Mouse (Mus musculus) heart, embryonic 13.5 days (tissue): ENCODE data around the gene Ncoa5. TPM values are rescaled to one million over a fixed set of nuclear protein-coding genes. Genes with fewer than 3 reads are reported as not detected.

Experiments
- ATAC-seq: fragments of 200-750 bp; cut with Nextera tagmentation; 2 replicates; pipeline ENCODE4 v1.8.0; 2017; ENCODE audit warnings: moderate TSS enrichment; ENCODE audit not compliant: insufficient number of reproducible peaks, low FRiP score, low TSS enrichment; ENCODE audit errors: extremely low read depth
- H3K27ac ChIP-seq: fragments of 300-500 bp; sonication (generic); replicated peaks from 2 replicates; pipeline ENCODE4 v1.5.1; 2015; ENCODE audit warnings: moderate library complexity, mild to moderate bottlenecking, inconsistent platforms
- H3K27me3 ChIP-seq: fragments of 300-500 bp; sonication (generic); replicated peaks from 2 replicates; pipeline ENCODE4 v1.6.1; 2015; ENCODE audit warnings: mild to moderate bottlenecking, inconsistent platforms
- H3K36me3 ChIP-seq: fragments of 300-500 bp; sonication (generic); 2 replicates; pipeline ENCODE4 v1.6.1; 2015; ENCODE audit warnings: mild to moderate bottlenecking, inconsistent platforms
- H3K4me1 ChIP-seq: fragments of 300-500 bp; sonication (generic); 2 replicates; pipeline ENCODE4 v1.6.1; 2015; ENCODE audit warnings: inconsistent platforms
- H3K4me2 ChIP-seq: fragments of 300-500 bp; sonication (generic); 2 replicates; pipeline ENCODE4 v1.6.1; 2015; ENCODE audit warnings: inconsistent platforms, mild to moderate bottlenecking, moderate library complexity
- H3K4me3 ChIP-seq: fragments of 300-500 bp; sonication (generic); 2 replicates; pipeline ENCODE4 v1.5.1; 2015; ENCODE audit warnings: moderate library complexity, mild to moderate bottlenecking, inconsistent platforms
- H3K9ac ChIP-seq: fragments of 300-500 bp; sonication (generic); 2 replicates; pipeline ENCODE4 v1.6.1; 2015; ENCODE audit warnings: inconsistent platforms, mild to moderate bottlenecking, moderate library complexity
- H3K9me3 ChIP-seq: fragments of 300-500 bp; sonication (generic); 2 replicates; pipeline ENCODE4 v1.6.1; 2016; ENCODE audit warnings: inconsistent platforms
- WGBS: fragments of 180-500 bp; shearing (Covaris S2); methylation state at CpG from one replicate; pipeline ENCODE4 v1.1.7; 2015; ENCODE audit warnings: mixed read lengths; 5-methylcytosine and 5-hydroxymethylcytosine counted together
- polyA plus RNA-seq: library from polyadenylated mRNA; unstranded; fragments of >200 nt; fragmentation: Nextera tagmentation; extraction: Ambion mirVana; gene quantifications from 2 replicates; pipeline ENCODE4 v1.2.1, GENCODE M21; 2015

Ncoa5 gene
- polyA plus RNA-seq, 1 experiment from 2014 or later: 40.0 TPM

DNA sequence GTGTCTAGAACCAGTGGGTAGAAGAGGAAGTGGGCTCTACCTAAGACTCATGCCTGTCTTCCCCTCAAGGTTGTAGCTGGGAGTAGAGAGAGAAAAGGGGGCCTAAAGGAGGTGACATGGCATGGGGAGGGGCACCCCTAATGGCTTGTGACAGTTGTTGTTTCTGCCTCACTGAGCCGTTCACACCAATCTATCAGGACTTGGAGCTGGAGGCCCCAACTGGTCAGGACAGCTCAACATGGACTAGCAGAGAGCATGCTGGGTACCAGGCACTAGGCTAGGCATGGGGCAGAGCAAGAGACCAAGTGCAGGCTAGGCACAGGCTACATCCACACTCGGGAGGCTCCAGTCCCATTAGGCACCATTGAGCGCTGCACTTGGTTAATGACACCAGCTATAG lies 43.6 kb downstream of the Ncoa5 start:
- Histone ChIP-seq H3K4me2 (no peak overlapping the region), H3K4me3 (no peak overlapping the region), H3K9me3 (no peaks in the 10 kb centered on the region), H3K4me1 (no peaks in the 10 kb centered on the region), H3K27me3 (peaks cover 73% of the 10 kb centered on the region), H3K36me3 (no peaks in the 10 kb centered on the region), H3K27ac (no peak overlapping the region), H3K9ac (no peak overlapping the region)
- WGBS: 77% methylated on average over 3 of the region's 3 CpGs
- ATAC-seq: no peak

DNA sequence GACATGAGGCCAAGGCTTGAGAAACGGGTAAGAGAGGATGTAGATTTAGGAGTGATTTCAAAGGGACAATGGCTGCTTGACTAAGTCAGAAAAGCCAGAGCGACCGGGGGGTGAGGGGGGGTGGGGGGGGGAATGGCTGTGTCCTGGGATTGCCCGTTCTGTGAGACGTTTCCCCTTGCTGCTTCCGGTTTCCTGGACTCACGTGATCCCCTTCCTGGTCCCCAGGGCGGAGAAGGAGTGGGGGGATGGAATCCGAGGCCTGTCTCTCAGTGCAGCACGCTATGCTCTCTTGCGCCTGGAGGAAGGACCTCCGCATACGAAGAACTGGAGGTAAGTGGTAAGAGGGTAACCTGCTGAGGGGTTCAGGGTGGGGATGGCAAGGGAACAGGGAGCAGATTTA lies 45.9 kb downstream of the Ncoa5 start:
- Histone ChIP-seq H3K27me3 (peaks cover 49% of the 10 kb centered on the region), H3K36me3 (no peaks in the 10 kb centered on the region), H3K4me3 (no peak overlapping the region), H3K27ac (no peak overlapping the region), H3K4me2 (no peak overlapping the region), H3K9me3 (no peaks in the 10 kb centered on the region), H3K9ac (no peak overlapping the region), H3K4me1 (no peaks in the 10 kb centered on the region)
- no peak for ATAC-seq
- 47% methylated on average over 13 of the region's 13 CpGs for WGBS

DNA sequence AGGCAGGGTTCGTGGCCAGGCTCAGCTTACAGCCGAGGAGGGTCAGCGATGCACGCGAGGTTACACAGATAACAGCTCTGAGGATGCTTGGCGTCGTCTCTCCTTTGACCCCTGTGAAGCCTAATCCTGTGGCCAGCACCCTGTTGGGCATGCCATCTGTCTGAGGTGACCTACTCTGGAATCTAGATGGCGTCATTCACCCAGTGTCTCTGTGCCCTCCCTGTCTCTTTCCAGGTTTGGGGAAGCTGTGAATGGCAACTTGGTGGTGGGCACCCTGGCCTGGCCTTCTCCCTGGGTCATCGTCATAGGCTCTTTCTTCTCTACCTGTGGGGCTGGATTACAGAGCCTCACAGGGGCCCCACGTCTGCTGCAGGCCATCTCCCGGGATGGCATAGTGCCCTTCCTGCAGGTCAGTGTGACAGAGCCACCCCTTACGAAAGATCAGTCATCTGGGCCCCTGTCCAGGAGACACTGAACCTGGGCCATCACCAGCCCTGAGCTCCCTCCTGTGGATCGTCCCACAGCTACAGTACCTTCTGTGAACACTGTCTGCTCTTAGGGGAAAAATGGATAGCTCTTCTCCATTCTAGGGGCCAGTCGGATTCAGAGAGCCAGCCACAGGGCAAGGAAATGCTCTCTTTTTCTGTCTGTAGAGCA lies 48.2 kb downstream of the Ncoa5 start:
- Histone ChIP-seq H3K9ac (no peak overlapping the region), H3K9me3 (no peaks in the 10 kb centered on the region), H3K27me3 (peaks cover 47% of the 10 kb centered on the region), H3K36me3 (no peaks in the 10 kb centered on the region), H3K4me3 (no peak overlapping the region), H3K4me1 (no peaks in the 10 kb centered on the region), H3K27ac (no peak overlapping the region), H3K4me2 (no peak overlapping the region)
- WGBS: 55% methylated on average over 14 of the region's 14 CpGs
- no peak for ATAC-seq

DNA sequence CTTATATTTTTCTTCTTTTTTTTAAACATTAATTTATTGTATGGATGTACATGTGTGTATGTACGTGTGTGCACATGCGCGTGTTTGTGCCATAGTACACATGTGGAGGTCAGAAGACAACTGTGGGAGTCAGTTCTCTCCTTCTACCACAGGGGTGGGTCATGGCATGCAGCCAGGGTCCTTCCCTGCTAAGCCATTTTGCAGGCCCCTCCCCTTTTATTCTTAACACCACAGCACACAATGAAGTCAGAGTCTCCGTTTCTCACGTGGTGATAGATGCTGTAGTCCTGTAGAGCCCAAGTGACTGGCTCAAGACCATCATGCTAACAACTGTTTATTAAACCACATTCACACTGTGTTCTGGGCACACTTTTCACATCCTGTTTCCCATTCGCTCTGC lies 48.7 kb downstream of the Ncoa5 start:
- Histone ChIP-seq H3K4me1 (no peaks in the 10 kb centered on the region), H3K9ac (no peak overlapping the region), H3K4me2 (no peak overlapping the region), H3K4me3 (no peak overlapping the region), H3K27me3 (peaks cover 43% of the 10 kb centered on the region), H3K9me3 (no peaks in the 10 kb centered on the region), H3K36me3 (no peaks in the 10 kb centered on the region), H3K27ac (no peak overlapping the region)
- no peak for ATAC-seq
- WGBS: 79% methylated on average over 6 of the region's 6 CpGs

DNA sequence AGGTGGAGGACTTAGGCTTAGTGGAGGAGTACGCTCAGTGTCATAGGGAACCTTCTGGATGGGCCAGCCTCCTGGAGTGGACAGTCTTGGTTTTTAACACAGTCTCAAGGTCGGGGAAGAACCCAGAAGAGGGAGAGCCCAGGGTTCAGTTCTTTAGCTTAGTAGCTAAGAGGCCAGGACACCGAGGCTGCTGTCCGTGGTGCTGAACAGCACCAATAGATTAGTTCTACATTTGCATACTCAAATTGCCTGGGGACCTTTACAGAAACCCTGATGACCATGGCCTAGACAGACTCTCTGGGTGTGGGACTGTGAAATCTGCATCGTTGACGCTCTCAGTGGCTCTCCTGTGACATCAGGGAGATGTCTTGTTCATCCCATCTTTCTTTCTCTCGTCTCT lies 54.9 kb downstream of the Ncoa5 start:
- H3K4me2 ChIP-seq: no peak overlapping the region
- H3K9me3 ChIP-seq: no peaks in the 10 kb centered on the region
- no peaks in the 10 kb centered on the region for H3K36me3 ChIP-seq
- no peaks in the 10 kb centered on the region for H3K4me1 ChIP-seq
- H3K4me3 ChIP-seq: no peak overlapping the region
- no peak overlapping the region for H3K9ac ChIP-seq
- no peak for ATAC-seq
- WGBS: 19% methylated on average over 7 of the region's 7 CpGs
- H3K27ac ChIP-seq: no peak overlapping the region
- H3K27me3 ChIP-seq: peaks cover 45% of the 10 kb centered on the region

DNA sequence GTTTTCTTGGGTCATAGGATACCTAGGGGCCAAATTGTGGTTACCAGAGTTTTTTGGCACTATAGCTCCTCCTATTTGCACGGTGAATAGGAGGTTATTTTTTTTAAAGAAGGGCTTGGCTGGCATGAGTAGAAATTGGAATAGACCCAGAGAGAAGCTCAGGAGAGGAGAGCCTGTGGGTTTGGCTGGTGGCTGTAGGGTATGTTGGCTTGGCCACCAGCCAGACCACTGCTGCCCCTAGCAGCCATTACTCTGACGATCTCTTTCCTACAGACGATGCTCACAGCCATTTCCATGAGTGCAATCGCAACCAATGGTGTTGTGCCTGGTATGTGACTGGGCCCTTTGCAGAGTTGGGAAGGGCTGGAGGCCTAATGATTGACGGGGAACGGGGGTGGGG lies 59.1 kb downstream of the Ncoa5 start:
- H3K36me3 ChIP-seq: no peaks in the 10 kb centered on the region
- H3K27me3 ChIP-seq: peaks cover 68% of the 10 kb centered on the region
- no peak overlapping the region for H3K4me2 ChIP-seq
- peaks cover 6% of the 10 kb centered on the region for H3K4me1 ChIP-seq
- H3K9me3 ChIP-seq: no peaks in the 10 kb centered on the region
- ATAC-seq: no peak
- H3K4me3 ChIP-seq: no peak overlapping the region
- no peak overlapping the region for H3K27ac ChIP-seq
- WGBS: 71% methylated on average over 6 of the region's 6 CpGs
- no peak overlapping the region for H3K9ac ChIP-seq

DNA sequence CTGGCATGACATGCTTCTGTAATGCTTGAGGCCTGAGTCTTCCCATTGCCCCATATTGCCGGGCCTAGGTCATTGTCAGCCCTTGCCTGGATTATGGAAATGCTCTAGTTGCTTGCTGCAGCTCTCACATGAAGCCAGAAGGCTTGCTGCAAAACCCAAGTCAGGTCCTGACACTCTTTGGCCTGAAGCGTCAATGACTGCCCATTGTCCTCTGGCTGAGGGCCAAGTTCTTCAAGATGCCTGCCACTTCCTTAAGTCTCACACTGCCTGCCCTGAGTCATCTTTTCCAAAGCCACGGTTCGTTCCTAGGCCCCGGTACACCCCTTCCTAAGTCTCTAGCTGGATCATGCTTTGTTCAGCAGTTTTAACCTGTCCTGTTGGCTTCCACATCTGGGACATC lies 62.0 kb downstream of the Ncoa5 start:
- Histone ChIP-seq H3K4me1 (peaks cover 15% of the 10 kb centered on the region), H3K27me3 (peaks cover 83% of the 10 kb centered on the region), H3K36me3 (no peaks in the 10 kb centered on the region), H3K4me3 (no peak overlapping the region), H3K27ac (no peak overlapping the region), H3K9ac (no peak overlapping the region), H3K9me3 (no peaks in the 10 kb centered on the region), H3K4me2 (no peak overlapping the region)
- 51% methylated on average over 5 of the region's 5 CpGs for WGBS
- no peak for ATAC-seq

DNA sequence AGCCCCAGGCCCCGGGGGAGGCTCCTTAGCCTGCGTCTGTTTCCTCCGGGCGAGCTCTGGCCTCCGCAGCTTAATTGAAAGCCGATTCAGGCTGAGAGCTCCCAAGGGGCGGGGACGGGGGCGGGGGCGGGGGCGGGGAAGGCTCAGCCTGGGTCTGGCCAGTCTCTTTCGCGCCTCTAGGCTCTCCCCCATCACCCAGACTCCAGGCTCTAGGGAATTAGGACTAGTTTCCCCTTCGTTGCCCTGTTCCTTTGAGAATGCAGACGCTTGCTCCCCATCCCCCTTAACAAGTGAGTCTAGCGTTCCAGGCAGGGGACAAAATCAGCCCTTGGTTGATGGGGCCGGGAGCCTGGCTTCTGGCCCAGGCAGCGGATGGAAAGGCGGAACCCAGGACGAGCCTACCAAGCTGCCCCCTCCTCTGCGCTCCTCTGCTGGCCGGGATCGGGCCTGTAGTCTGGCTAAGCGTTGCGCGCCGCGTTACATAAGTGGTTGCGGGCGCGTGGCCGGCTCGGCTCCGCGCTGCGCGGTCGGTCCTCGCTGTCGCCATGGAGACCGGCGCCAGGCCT lies 64.0 kb downstream of the Ncoa5 start:
- no peaks in the 10 kb centered on the region for H3K36me3 ChIP-seq
- H3K9ac ChIP-seq: no peak overlapping the region
- WGBS: 1% methylated on average over 42 of the region's 42 CpGs
- H3K4me3 ChIP-seq: peak overlapping the region; percentile 17
- no peaks in the 10 kb centered on the region for H3K9me3 ChIP-seq
- ATAC-seq: no peak
- H3K4me1 ChIP-seq: peaks cover 17% of the 10 kb centered on the region
- H3K4me2 ChIP-seq: peak overlapping the region; percentile 52
- peaks cover 89% of the 10 kb centered on the region for H3K27me3 ChIP-seq
- H3K27ac ChIP-seq: no peak overlapping the region

DNA sequence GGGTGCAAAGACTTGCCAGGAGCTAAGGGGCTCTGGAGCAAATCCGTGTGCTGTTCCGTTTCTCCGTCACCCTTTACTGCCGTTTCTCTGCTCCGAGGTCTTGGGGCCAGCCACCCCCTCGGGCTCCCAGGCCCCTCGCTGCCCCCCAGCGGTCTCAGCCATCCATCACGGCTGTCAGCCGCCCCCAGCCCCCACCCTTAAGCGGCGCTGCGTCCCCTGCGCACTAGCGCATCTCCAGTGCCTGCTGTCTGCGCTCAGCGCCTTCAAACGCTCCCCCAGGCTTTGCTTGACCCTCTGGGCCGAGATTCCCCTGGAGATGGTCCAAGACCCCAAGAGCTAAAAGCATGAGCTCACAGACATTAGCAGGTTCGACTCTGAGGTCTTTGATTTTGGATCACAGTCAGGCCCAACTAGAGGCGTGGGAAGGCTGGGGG lies 65.3 kb downstream of the Ncoa5 start:
- H3K9ac ChIP-seq: no peak overlapping the region
- peaks cover 17% of the 10 kb centered on the region for H3K4me1 ChIP-seq
- H3K27ac ChIP-seq: no peak overlapping the region
- H3K4me3 ChIP-seq: no peak overlapping the region
- WGBS: 4% methylated on average over 21 of the region's 21 CpGs
- no peaks in the 10 kb centered on the region for H3K9me3 ChIP-seq
- H3K4me2 ChIP-seq: no peak overlapping the region
- no peaks in the 10 kb centered on the region for H3K36me3 ChIP-seq
- no peak for ATAC-seq
- peaks cover 98% of the 10 kb centered on the region for H3K27me3 ChIP-seq

DNA sequence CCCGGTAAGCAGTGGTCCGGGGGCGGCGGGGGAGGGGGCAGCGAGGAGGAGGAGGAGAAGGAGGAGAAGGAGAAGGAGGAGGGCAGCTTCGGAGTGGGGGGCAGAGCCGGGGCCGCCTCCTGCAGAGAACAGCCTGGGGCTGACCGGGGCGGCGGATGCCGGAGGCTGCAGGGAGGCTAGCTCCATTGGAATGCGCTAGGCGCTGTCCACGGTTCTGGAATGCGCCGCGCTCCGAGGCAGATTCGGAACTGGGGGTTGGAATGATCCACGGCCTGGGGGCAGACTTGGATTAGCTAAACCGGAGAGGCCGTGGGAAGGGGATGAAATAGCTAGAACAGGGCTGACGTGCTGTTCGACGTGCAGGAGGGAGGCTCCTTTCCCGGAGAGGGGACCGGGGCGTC lies 66.2 kb downstream of the Ncoa5 start:
- H3K9ac ChIP-seq: no peak overlapping the region
- peaks cover 95% of the 10 kb centered on the region for H3K27me3 ChIP-seq
- peak overlapping the region; percentile 47 for H3K4me3 ChIP-seq
- H3K4me1 ChIP-seq: peaks cover 17% of the 10 kb centered on the region
- H3K36me3 ChIP-seq: no peaks in the 10 kb centered on the region
- no peak overlapping the region for H3K27ac ChIP-seq
- no peak; the same call in 1 of the 2 replicates for ATAC-seq
- WGBS: under 1% methylated on average over 29 of the region's 29 CpGs
- H3K4me2 ChIP-seq: peak overlapping the region; percentile 73
- no peaks in the 10 kb centered on the region for H3K9me3 ChIP-seq

DNA sequence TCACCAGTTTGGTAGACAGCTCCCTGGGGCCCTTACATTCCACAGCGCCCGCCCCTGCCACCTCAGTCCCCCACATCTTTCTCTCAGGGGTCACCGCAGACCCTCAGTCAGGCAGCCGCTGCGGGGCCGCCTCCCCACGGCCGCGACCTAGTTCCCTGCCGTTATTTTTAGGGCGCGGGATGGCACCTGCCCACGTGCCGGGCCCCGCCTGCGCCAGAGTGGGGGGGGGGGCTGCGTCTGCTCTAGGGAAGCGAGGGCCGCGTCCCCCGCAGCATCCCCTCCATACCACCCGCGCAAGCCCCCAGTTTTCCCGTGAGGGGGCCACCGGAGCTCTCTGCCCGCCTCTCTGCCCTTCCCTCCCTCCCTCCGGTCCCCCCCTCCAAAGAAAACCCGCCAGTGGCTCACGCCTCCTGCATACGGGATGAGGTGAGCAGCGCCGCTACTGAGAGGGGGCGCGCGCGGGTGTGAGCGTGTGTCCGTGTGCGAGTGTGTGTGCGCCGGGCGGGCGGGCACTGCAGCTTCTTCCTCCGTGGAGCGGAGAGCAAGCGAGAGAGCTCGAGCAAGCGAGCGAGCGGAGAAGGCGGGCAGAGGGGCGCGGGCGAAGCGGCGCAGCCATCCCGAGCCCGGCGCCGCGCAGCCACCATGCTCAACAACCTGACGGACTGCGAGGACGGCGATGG lies 66.8 kb downstream of the Ncoa5 start:
- no peak for ATAC-seq
- Histone ChIP-seq H3K4me1 (peaks cover 17% of the 10 kb centered on the region), H3K27me3 (peaks cover 95% of the 10 kb centered on the region), H3K4me2 (peak overlapping the region; percentile 73), H3K9ac (no peak overlapping the region), H3K9me3 (no peaks in the 10 kb centered on the region), H3K4me3 (peak overlapping the region; percentile 47), H3K36me3 (no peaks in the 10 kb centered on the region), H3K27ac (no peak overlapping the region)
- 2% methylated on average over 63 of the region's 65 CpGs for WGBS

DNA sequence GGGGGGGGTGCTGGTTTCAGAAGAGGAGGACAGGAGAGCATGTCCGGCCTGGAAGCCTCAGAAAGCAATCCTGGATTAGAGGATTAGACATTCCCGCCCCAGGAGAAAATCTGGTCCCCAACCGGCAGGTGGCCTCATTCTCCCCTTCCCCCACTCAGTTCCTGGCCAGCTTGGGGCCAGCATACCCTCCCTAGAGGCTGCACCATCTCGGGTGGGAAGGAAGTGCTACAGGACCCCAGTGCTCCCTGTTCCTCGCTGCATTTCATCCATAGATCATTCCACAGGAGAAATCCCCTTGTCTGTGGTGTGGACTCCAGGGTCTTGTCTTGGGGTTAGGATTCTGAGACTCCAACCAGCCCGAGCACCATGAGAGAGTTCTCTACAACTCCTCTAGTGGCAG lies 67.5 kb downstream of the Ncoa5 start:
- Histone ChIP-seq H3K4me2 (no peak overlapping the region), H3K9ac (no peak overlapping the region), H3K27me3 (peaks cover 95% of the 10 kb centered on the region), H3K27ac (no peak overlapping the region), H3K9me3 (no peaks in the 10 kb centered on the region), H3K4me3 (no peak overlapping the region), H3K36me3 (no peaks in the 10 kb centered on the region), H3K4me1 (peaks cover 17% of the 10 kb centered on the region)
- WGBS: 9% methylated on average over 6 of the region's 6 CpGs
- ATAC-seq: no peak
